Mouse (Mus musculus): ENCODE results near the gene Ppp1r36. TPM values are rescaled to one million over a fixed set of nuclear protein-coding genes. Genes with fewer than 3 reads are reported as not detected.

Gene Ppp1r36
- polyA plus RNA-seq (2015; fragmentation: Nextera tagmentation; extraction: Ambion mirVana), result 0.92 and 1.6 TPM in 2 replicates

DNA sequence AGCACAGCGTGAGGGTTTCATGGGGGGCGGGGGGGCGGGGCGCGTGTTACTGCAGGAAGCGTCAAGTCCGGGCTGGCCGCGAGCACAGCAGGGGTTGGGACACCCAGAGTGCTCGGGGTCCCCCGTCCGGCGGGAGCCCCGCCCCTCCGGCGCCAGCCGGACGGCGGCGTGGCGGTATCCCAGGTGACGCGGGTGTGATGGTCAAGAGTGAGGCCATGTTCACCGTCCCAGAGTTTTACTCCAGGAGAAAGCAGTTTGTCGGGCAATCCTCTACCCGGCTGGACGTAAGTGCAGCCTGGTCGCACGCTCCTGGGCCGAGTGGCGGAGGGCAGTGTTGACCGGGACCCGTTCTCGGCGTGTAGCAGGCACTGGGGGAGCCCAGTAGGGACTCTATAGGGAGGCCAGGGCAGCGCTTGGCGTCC is at the start of gene Ppp1r36:
Gene Ppp1r36, plus strand, starts transcription at position 106 of the 422 bp plus-strand sequence.
- H3K9me3 ChIP-seq (replicated peaks), result no peaks in the 10 kb centered on the region
- H3K4me2 ChIP-seq, result peak within 1 kb of the TSS; percentile 72
- no peak within 1 kb of the TSS for H3K9ac ChIP-seq (replicated peaks)
- peak within 1 kb of the TSS; percentile 37 for H3K4me3 ChIP-seq (replicated peaks)
- 0 out of 2 replicates have a peak, but pooled peaks cover 9% of the 10 kb centered on the region for H3K27me3 ChIP-seq (replicated peaks)
- H3K27ac ChIP-seq (replicated peaks), result no peak within 1 kb of the TSS
- no peaks in the 10 kb centered on the region for H3K36me3 ChIP-seq
- WGBS, result under 1% methylated on average over 37 of the region's 37 CpGs
- no peak for ATAC-seq (ENCODE audit: low FRiP score)
- H3K4me1 ChIP-seq, result peaks cover 6% of the 10 kb centered on the region

- no peak for ATAC-seq (ENCODE audit: low FRiP score)
- Histone ChIP-seq H3K36me3 (no peaks in the 10 kb centered on the region), H3K9me3 (replicated peaks) (no peaks in the 10 kb centered on the region), H3K4me2 (peak overlapping the region; percentile 90), H3K4me3 (replicated peaks) (peak overlapping the region; percentile 97), H3K4me1 (peaks cover 39% of the 10 kb centered on the region), H3K27ac (replicated peaks) (peak overlapping the region; percentile 98), H3K9ac (replicated peaks) (peak overlapping the region; percentile 99), H3K27me3 (replicated peaks) (no peaks in the 10 kb centered on the region)
- WGBS, result 8% methylated on average over 9 of the region's 9 CpGs
Observed at GRCm38 (mm10) chr12:76368201-76368789, 49.0 kb upstream of the Ppp1r36 start.

DNA sequence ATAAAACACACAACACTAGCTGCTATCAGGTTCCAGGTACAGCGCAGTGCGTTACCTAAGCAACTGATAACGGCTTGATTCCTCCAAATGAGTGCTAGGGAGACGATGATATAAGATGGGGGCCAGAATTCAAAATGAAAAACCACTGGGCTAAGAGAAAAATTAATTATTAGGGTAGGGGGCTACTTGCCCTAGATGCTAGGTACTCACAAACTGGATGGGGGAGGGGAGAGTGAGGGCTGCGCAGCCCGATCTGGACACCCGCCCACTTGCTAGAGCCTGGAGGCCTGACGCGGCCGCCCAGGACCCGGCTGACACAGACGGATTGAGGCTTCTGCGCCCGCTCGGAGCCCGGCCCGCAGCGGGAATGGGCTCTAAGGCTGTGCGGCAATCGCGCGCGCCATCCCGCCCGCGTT is 48.5 kb upstream of the Ppp1r36 start:
- WGBS, result under 1% methylated on average over 26 of the region's 26 CpGs
- ATAC-seq (ENCODE audit: low FRiP score), result peak; percentile 59; the same call in 1 of the 2 replicates

DNA sequence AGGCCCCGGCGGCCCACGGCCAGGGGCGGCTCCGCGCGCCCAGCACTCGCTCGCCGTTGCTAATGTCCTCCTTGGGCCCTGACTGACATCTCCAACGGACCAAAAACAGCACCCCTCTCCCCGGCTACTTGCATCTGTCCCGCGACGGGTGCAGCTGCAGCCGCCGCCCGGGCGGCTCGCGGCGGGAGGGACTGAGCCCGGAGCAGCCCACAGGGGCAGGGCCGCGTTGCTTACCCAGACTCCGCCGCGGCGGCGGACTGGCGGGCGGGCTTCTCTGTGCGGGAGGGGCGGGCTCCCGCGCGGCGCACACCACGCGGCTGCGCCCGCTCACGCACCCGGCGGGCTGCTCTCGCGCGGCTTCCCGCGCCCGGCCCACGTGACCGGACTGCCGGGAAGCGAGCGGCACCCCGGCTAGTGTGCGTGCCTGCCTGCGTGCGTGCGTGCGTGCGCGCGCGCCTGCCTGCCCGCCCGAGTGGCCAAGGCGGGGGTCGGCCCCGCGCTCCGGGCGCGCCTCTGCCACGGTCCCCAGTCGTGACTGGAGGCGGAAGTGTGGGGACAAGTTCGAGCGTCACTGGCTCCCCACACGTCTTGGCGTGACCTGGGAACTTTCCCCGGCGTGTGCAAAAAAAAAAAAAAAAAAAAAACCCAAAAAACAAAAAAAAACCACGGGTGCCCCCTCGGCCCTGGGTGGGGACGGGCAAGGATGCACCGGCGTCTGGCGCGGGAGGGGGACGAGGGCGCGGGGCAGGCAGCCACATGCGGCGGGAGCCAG is 47.9 kb upstream of the Ppp1r36 start, which contains the start of gene Zbtb25:
Gene Zbtb25, minus strand, starts transcription at position 397 of the 772 bp plus-strand sequence.
- WGBS, result under 1% methylated on average over 93 of the region's 96 CpGs
- no peaks in the 10 kb centered on the region for H3K36me3 ChIP-seq
- H3K4me2 ChIP-seq, result peak within 1 kb of the TSS; percentile 90
- peak within 1 kb of the TSS; percentile 99 for H3K9ac ChIP-seq (replicated peaks)
- H3K27me3 ChIP-seq (replicated peaks), result no peaks in the 10 kb centered on the region
- peak within 1 kb of the TSS; percentile 98 for H3K27ac ChIP-seq (replicated peaks)
- H3K9me3 ChIP-seq (replicated peaks), result no peaks in the 10 kb centered on the region
- H3K4me3 ChIP-seq (replicated peaks), result peak within 1 kb of the TSS; percentile 97
- H3K4me1 ChIP-seq, result peaks cover 39% of the 10 kb centered on the region
- peak; percentile 90 for ATAC-seq (ENCODE audit: low FRiP score)

More for the DNA sequence above, 48.5 kb upstream of the Ppp1r36 start:
- Histone ChIP-seq H3K36me3 (no peaks in the 10 kb centered on the region), H3K4me2 (peak overlapping the region; percentile 90), H3K9me3 (replicated peaks) (no peaks in the 10 kb centered on the region), H3K27me3 (replicated peaks) (no peaks in the 10 kb centered on the region), H3K4me1 (peaks cover 39% of the 10 kb centered on the region), H3K27ac (replicated peaks) (peak overlapping the region; percentile 98), H3K4me3 (replicated peaks) (peak overlapping the region; percentile 97), H3K9ac (replicated peaks) (peak overlapping the region; percentile 99)

GRCm38 (mm10) chr12:76369978-76370830 is 47.1 kb upstream of the Ppp1r36 start, which contains the start of gene Zbtb1:
Gene Zbtb1, plus strand, starts transcription at chr12:76370266.
- H3K9ac ChIP-seq (replicated peaks), result peak within 1 kb of the TSS; percentile 99
- WGBS, result under 1% methylated on average over 85 of the region's 99 CpGs
- H3K9me3 ChIP-seq (replicated peaks), result no peaks in the 10 kb centered on the region
- no peaks in the 10 kb centered on the region for H3K36me3 ChIP-seq
- peak; percentile 42 for ATAC-seq (ENCODE audit: low FRiP score)
- H3K4me1 ChIP-seq, result peaks cover 39% of the 10 kb centered on the region
- H3K4me3 ChIP-seq (replicated peaks), result peak within 1 kb of the TSS; percentile 97
- peak within 1 kb of the TSS; percentile 98 for H3K27ac ChIP-seq (replicated peaks)
- peak within 1 kb of the TSS; percentile 90 for H3K4me2 ChIP-seq
- no peaks in the 10 kb centered on the region for H3K27me3 ChIP-seq (replicated peaks)

DNA sequence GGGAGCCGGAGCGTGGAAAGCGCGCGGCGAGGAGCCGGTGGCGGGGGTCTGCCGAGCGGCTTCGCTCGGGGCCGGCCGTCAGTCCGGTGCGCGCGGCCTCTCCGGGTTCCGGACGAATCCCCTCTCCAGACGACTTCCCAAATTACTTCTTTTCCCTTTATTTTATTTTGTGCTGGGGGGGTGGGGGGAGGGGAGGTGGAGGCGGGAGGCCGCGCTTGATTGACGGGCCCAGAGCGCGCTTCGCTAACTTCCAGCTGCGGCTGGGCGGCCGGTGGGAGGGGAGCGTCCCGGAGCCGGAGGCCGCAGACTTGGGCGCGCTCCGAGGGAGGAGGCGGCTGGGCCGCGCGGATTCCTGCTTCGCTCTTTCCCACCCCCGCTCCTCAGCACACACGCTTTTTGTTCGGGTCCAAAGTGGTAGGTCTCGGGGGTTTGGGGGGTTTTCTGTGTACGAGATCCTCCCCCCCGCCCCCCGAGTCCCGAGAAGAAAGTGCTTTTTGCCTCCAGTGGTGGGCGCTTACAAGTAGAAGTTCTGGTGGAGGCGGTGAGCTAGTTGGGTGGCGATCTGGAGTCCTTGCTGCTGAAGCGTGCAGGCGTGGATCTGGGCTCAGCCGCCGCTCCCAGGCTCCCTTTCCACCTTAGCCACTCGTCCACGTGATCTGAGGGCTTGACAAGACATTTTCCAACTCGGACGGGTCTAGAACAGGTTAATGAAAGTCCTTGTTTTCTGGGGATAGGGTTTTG is 46.3 kb upstream of the Ppp1r36 start:
- peaks cover 37% of the 10 kb centered on the region for H3K4me1 ChIP-seq
- no peaks in the 10 kb centered on the region for H3K27me3 ChIP-seq (replicated peaks)
- no peaks in the 10 kb centered on the region for H3K9me3 ChIP-seq (replicated peaks)
- ATAC-seq (ENCODE audit: low FRiP score), result no peak
- H3K27ac ChIP-seq (replicated peaks), result peak overlapping the region; percentile 98
- WGBS, result under 1% methylated on average over 63 of the region's 63 CpGs
- no peaks in the 10 kb centered on the region for H3K36me3 ChIP-seq
- H3K4me2 ChIP-seq, result peak overlapping the region; percentile 90
- H3K4me3 ChIP-seq (replicated peaks), result peak overlapping the region; percentile 97
- H3K9ac ChIP-seq (replicated peaks), result peak overlapping the region; percentile 99

GRCm38 (mm10) chr12:76372046-76372445 is 45.3 kb upstream of the Ppp1r36 start:
- H3K27ac ChIP-seq (replicated peaks), result no peak overlapping the region
- no peaks in the 10 kb centered on the region for H3K27me3 ChIP-seq (replicated peaks)
- no peaks in the 10 kb centered on the region for H3K9me3 ChIP-seq (replicated peaks)
- peak overlapping the region; percentile 97 for H3K4me3 ChIP-seq (replicated peaks)
- H3K9ac ChIP-seq (replicated peaks), result 0 out of 2 replicates have a peak overlapping the region, but pooled peaks have one; percentile 99
- peak overlapping the region; percentile 90 for H3K4me2 ChIP-seq
- H3K36me3 ChIP-seq, result no peaks in the 10 kb centered on the region
- no peak for ATAC-seq (ENCODE audit: low FRiP score)
- peaks cover 34% of the 10 kb centered on the region for H3K4me1 ChIP-seq
- 45% methylated on average over 7 of the region's 7 CpGs for WGBS

DNA sequence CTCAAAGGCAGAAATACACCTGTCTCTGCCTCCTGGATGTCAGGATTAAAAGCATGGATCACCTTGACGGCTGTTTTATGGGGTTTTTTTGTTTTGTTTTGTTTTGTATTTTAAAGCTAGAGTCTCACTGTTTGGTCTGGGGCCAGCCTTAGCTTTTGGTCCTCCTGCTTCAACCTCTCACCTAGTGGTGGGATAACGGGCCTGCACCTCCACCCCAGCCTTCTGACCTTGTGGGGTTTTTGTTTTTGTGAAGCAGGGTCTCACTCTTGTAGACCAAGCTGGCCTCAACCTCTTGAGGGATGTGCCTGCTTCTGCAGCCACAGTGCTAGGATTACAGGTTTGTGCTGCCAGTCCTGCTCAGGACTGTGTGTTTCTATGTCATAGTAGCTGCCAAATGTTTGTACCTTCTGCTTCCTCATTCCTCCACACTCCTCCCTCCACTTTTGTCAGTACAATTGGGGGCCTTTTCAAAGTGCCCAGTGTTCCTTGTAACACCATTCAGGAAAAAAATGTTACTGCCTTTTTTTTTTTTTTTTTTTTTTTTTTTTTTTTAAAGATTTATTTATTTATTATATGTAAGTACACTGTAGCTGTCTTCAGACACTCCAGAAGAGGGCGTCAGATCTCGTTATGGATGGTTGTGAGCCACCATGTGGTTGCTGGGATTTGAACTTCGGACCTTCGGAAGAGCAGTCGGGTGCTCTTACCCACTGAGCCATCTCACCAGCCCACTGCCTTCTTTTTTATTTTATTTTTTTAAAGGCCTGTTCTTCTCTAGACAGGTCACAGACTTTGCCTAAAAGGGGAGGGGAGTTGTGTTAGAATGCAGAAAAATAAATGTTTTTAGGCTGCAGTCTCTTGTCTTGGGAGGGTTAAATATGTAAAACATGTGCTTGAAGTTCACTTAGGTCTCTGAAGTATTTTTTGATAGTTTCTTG is 44.2 kb upstream of the Ppp1r36 start:
- 91% methylated on average over 5 of the region's 7 CpGs for WGBS
- no peaks in the 10 kb centered on the region for H3K27me3 ChIP-seq (replicated peaks)
- no peak for ATAC-seq (ENCODE audit: low FRiP score)
- H3K27ac ChIP-seq (replicated peaks), result no peak overlapping the region
- H3K36me3 ChIP-seq, result no peaks in the 10 kb centered on the region
- H3K4me2 ChIP-seq, result peak overlapping the region; percentile 20; the same call in 1 of the 2 replicates
- no peak overlapping the region for H3K9ac ChIP-seq (replicated peaks)
- peaks cover 23% of the 10 kb centered on the region for H3K4me1 ChIP-seq
- no peak overlapping the region for H3K4me3 ChIP-seq (replicated peaks)
- H3K9me3 ChIP-seq (replicated peaks), result no peaks in the 10 kb centered on the region

DNA sequence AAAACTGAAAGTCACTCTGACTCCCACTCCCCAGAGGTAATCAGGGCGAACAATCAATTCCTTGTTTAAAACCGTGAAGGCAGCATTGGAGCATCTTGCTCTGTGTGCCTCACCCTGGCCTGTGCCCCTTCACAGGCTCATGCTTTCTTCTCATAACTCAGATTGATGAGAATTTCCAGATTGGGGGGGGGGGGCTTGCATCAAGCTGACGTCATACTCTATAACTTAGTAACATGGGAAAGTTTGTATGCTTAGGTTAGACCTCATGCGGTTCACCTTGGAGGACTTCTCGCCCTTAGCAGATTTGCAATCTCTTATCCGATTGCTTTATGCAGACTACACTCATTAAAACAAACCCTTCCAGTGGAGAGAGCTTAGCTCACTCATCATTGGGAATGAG is 43.3 kb upstream of the Ppp1r36 start:
- H3K27me3 ChIP-seq (replicated peaks), result no peaks in the 10 kb centered on the region
- 60% methylated on average over 6 of the region's 6 CpGs for WGBS
- no peak overlapping the region for H3K27ac ChIP-seq (replicated peaks)
- H3K9ac ChIP-seq (replicated peaks), result no peak overlapping the region
- ATAC-seq (ENCODE audit: low FRiP score), result no peak
- no peaks in the 10 kb centered on the region for H3K9me3 ChIP-seq (replicated peaks)
- no peak overlapping the region for H3K4me2 ChIP-seq
- no peaks in the 10 kb centered on the region for H3K36me3 ChIP-seq
- peaks cover 18% of the 10 kb centered on the region for H3K4me1 ChIP-seq
- H3K4me3 ChIP-seq (replicated peaks), result no peak overlapping the region

- no peak overlapping the region for H3K9ac ChIP-seq (replicated peaks)
- WGBS, result 80% methylated on average over 4 of the region's 4 CpGs
- H3K36me3 ChIP-seq, result no peaks in the 10 kb centered on the region
- peaks cover 18% of the 10 kb centered on the region for H3K4me1 ChIP-seq
- no peak overlapping the region for H3K4me3 ChIP-seq (replicated peaks)
- no peaks in the 10 kb centered on the region for H3K9me3 ChIP-seq (replicated peaks)
- H3K4me2 ChIP-seq, result no peak overlapping the region
- H3K27ac ChIP-seq (replicated peaks), result no peak overlapping the region
- no peaks in the 10 kb centered on the region for H3K27me3 ChIP-seq (replicated peaks)
- no peak for ATAC-seq (ENCODE audit: low FRiP score)
Observed at GRCm38 (mm10) chr12:76374911-76375310, 42.4 kb upstream of the Ppp1r36 start.

Data from neural tube, embryonic 15.5 days (tissue).